Mouse (Mus musculus): ENCODE data around the gene D430019H16Rik. TPM values are rescaled to one million over a fixed set of nuclear protein-coding genes. Genes with fewer than 3 reads are reported as not detected.
A peak's percentile ranks its signal among the peaks of the same experiment; 100 is the strongest.

D430019H16Rik gene
- polyA plus RNA-seq, 1 experiment from 2014 or later: 7.9 TPM

GRCm38 (mm10) chr12:105494796-105495195 is 41.1 kb downstream of the D430019H16Rik start:
- Histone ChIP-seq H3K27me3 (no peaks in the 10 kb centered on the region), H3K9ac (no peak overlapping the region), H3K4me1 (no peaks in the 10 kb centered on the region), H3K36me3 (replicated peaks) (peaks cover 7% of the 10 kb centered on the region; the same call in 1 of the 2 replicates), H3K9me3 (no peaks in the 10 kb centered on the region), H3K4me3 (replicated peaks) (no peak overlapping the region), H3K27ac (no peak overlapping the region), H3K4me2 (no peak overlapping the region)
- WGBS: 88% methylated on average over 5 of the region's 5 CpGs
- ATAC-seq (ENCODE audit: low FRiP score): no peak

- Histone ChIP-seq H3K9ac (no peak overlapping the region), H3K27me3 (no peaks in the 10 kb centered on the region), H3K4me3 (replicated peaks) (no peak overlapping the region), H3K4me1 (no peaks in the 10 kb centered on the region), H3K27ac (no peak overlapping the region), H3K4me2 (no peak overlapping the region), H3K36me3 (replicated peaks) (no peaks in the 10 kb centered on the region), H3K9me3 (no peaks in the 10 kb centered on the region)
- WGBS: 8% methylated on average over 6 of the region's 6 CpGs
- ATAC-seq (ENCODE audit: low FRiP score): peak; percentile 67
Measured at GRCm38 (mm10) chr12:105497894-105498293, 44.2 kb downstream of the D430019H16Rik start.

- H3K4me2 ChIP-seq: no peak overlapping the region
- no peaks in the 10 kb centered on the region for H3K4me1 ChIP-seq
- H3K27ac ChIP-seq: no peak overlapping the region
- no peak overlapping the region for H3K9ac ChIP-seq
- no peak; the same call in 1 of the 2 replicates for ATAC-seq (ENCODE audit: low FRiP score)
- H3K36me3 ChIP-seq (replicated peaks): no peaks in the 10 kb centered on the region
- no peak overlapping the region for H3K4me3 ChIP-seq (replicated peaks)
- H3K9me3 ChIP-seq: no peaks in the 10 kb centered on the region
- H3K27me3 ChIP-seq: no peaks in the 10 kb centered on the region
- WGBS: 88% methylated on average over 7 of the region's 7 CpGs
Measured at GRCm38 (mm10) chr12:105498423-105498822, 44.8 kb downstream of the D430019H16Rik start.

GRCm38 (mm10) chr12:105498842-105499241 is 45.2 kb downstream of the D430019H16Rik start:
- no peaks in the 10 kb centered on the region for H3K36me3 ChIP-seq (replicated peaks)
- 76% methylated on average over 4 of the region's 4 CpGs for WGBS
- H3K4me3 ChIP-seq (replicated peaks): no peak overlapping the region
- no peak for ATAC-seq (ENCODE audit: low FRiP score)
- H3K4me1 ChIP-seq: no peaks in the 10 kb centered on the region
- no peak overlapping the region for H3K9ac ChIP-seq
- no peaks in the 10 kb centered on the region for H3K27me3 ChIP-seq
- H3K27ac ChIP-seq: no peak overlapping the region
- no peak overlapping the region for H3K4me2 ChIP-seq
- H3K9me3 ChIP-seq: no peaks in the 10 kb centered on the region

- Histone ChIP-seq H3K9ac (no peak overlapping the region), H3K9me3 (0 out of 2 replicates have a peak, but pooled peaks cover 3% of the 10 kb centered on the region), H3K27me3 (no peaks in the 10 kb centered on the region), H3K27ac (no peak overlapping the region), H3K36me3 (replicated peaks) (no peaks in the 10 kb centered on the region), H3K4me3 (replicated peaks) (no peak overlapping the region), H3K4me1 (no peaks in the 10 kb centered on the region), H3K4me2 (no peak overlapping the region)
- ATAC-seq (ENCODE audit: low FRiP score): no peak
- WGBS: 67% methylated on average over 5 of the region's 5 CpGs
Measured at GRCm38 (mm10) chr12:105500940-105501339, 47.3 kb downstream of the D430019H16Rik start.

- Histone ChIP-seq H3K9ac (no peak overlapping the region), H3K27ac (no peak overlapping the region)
- 62% methylated on average over 6 of the region's 6 CpGs for WGBS
Measured at GRCm38 (mm10) chr12:105504736-105505135, 51.1 kb downstream of the D430019H16Rik start.

GRCm38 (mm10) chr12:105511109-105511508 is 57.5 kb downstream of the D430019H16Rik start:
- Histone ChIP-seq H3K9me3 (no peaks in the 10 kb centered on the region), H3K27ac (no peak overlapping the region)
- WGBS: 92% methylated on average over 5 of the region's 5 CpGs

More at GRCm38 (mm10) chr12:105504736-105505135, 51.1 kb downstream of the D430019H16Rik start:
- no peaks in the 10 kb centered on the region for H3K36me3 ChIP-seq (replicated peaks)
- H3K9me3 ChIP-seq: 0 out of 2 replicates have a peak, but pooled peaks cover 3% of the 10 kb centered on the region
- no peak for ATAC-seq (ENCODE audit: low FRiP score)
- no peak overlapping the region for H3K4me2 ChIP-seq
- no peaks in the 10 kb centered on the region for H3K27me3 ChIP-seq
- no peak overlapping the region for H3K4me3 ChIP-seq (replicated peaks)
- H3K4me1 ChIP-seq: no peaks in the 10 kb centered on the region

GRCm38 (mm10) chr12:105511671-105512502 is 58.2 kb downstream of the D430019H16Rik start:
- ATAC-seq (ENCODE audit: low FRiP score): no peak
- Histone ChIP-seq H3K9ac (no peak overlapping the region), H3K27me3 (no peaks in the 10 kb centered on the region), H3K4me3 (replicated peaks) (no peak overlapping the region), H3K36me3 (replicated peaks) (no peaks in the 10 kb centered on the region), H3K4me1 (no peaks in the 10 kb centered on the region), H3K4me2 (no peak overlapping the region), H3K9me3 (no peaks in the 10 kb centered on the region), H3K27ac (no peak overlapping the region)
- 89% methylated on average over 16 of the region's 16 CpGs for WGBS

More at GRCm38 (mm10) chr12:105511109-105511508, 57.5 kb downstream of the D430019H16Rik start:
- Histone ChIP-seq H3K36me3 (replicated peaks) (no peaks in the 10 kb centered on the region), H3K4me1 (no peaks in the 10 kb centered on the region), H3K9ac (no peak overlapping the region), H3K4me2 (no peak overlapping the region), H3K4me3 (replicated peaks) (no peak overlapping the region), H3K27me3 (no peaks in the 10 kb centered on the region)
- no peak for ATAC-seq (ENCODE audit: low FRiP score)

GRCm38 (mm10) chr12:105514111-105514510 is 60.5 kb downstream of the D430019H16Rik start:
- no peak for ATAC-seq (ENCODE audit: low FRiP score)
- Histone ChIP-seq H3K9me3 (no peaks in the 10 kb centered on the region), H3K36me3 (replicated peaks) (no peaks in the 10 kb centered on the region), H3K9ac (no peak overlapping the region), H3K27me3 (no peaks in the 10 kb centered on the region), H3K4me2 (no peak overlapping the region), H3K4me3 (replicated peaks) (no peak overlapping the region), H3K27ac (no peak overlapping the region), H3K4me1 (no peaks in the 10 kb centered on the region)
- 85% methylated on average over 10 of the region's 10 CpGs for WGBS

GRCm38 (mm10) chr12:105517026-105517675 is 63.5 kb downstream of the D430019H16Rik start:
- Histone ChIP-seq H3K27me3 (no peaks in the 10 kb centered on the region), H3K36me3 (replicated peaks) (no peaks in the 10 kb centered on the region), H3K27ac (no peak overlapping the region), H3K4me1 (peaks cover 6% of the 10 kb centered on the region; the same call in 1 of the 2 replicates), H3K4me2 (no peak overlapping the region), H3K9me3 (0 out of 2 replicates have a peak, but pooled peaks cover 3% of the 10 kb centered on the region), H3K4me3 (replicated peaks) (no peak overlapping the region), H3K9ac (no peak overlapping the region)
- WGBS: 85% methylated on average over 21 of the region's 21 CpGs
- no peak for ATAC-seq (ENCODE audit: low FRiP score)

- WGBS: 85% methylated on average over 2 of the region's 2 CpGs
- Histone ChIP-seq H3K27me3 (no peaks in the 10 kb centered on the region), H3K9ac (no peak overlapping the region), H3K27ac (no peak overlapping the region), H3K4me3 (replicated peaks) (no peak overlapping the region), H3K36me3 (replicated peaks) (no peaks in the 10 kb centered on the region), H3K4me2 (no peak overlapping the region), H3K4me1 (peaks cover 6% of the 10 kb centered on the region; the same call in 1 of the 2 replicates), H3K9me3 (0 out of 2 replicates have a peak, but pooled peaks cover 4% of the 10 kb centered on the region)
- no peak for ATAC-seq (ENCODE audit: low FRiP score)
Measured at GRCm38 (mm10) chr12:105519851-105520250, 66.2 kb downstream of the D430019H16Rik start.

GRCm38 (mm10) chr12:105521170-105521762 is 67.6 kb downstream of the D430019H16Rik start:
- H3K4me2 ChIP-seq: no peak overlapping the region
- H3K4me1 ChIP-seq: peaks cover 6% of the 10 kb centered on the region; the same call in 1 of the 2 replicates
- 84% methylated on average over 15 of the region's 15 CpGs for WGBS

More at GRCm38 (mm10) chr12:105521170-105521762, 67.6 kb downstream of the D430019H16Rik start:
- H3K9ac ChIP-seq: no peak overlapping the region
- H3K27me3 ChIP-seq: no peaks in the 10 kb centered on the region
- ATAC-seq (ENCODE audit: low FRiP score): no peak
- H3K9me3 ChIP-seq: 0 out of 2 replicates have a peak, but pooled peaks cover 4% of the 10 kb centered on the region
- no peak overlapping the region for H3K27ac ChIP-seq
- H3K4me3 ChIP-seq (replicated peaks): no peak overlapping the region
- H3K36me3 ChIP-seq (replicated peaks): no peaks in the 10 kb centered on the region
